33 mouse cellular contexts compared by ENCODE assay signal in the genomic region with DNA sequence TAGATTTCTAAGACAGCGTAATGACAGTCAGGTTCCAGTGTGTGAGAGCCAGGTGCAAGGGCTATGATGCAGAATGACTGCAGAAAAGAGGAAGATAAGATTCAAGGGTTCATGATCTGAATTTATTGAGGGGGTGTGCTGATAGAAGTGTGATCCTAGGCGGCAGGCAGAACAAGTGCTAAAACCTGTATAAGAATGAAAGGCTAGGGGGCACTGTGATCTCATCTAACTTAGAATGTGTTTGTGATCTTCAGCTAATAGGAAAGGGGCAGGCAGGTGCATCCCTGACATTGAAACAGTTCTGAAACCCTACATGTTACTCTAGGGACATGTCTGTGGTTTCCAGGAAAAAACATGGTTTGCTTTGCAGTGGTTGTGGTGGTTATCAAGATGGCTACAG. TPM values are rescaled to one million over a fixed set of nuclear protein-coding genes. Genes with fewer than 3 reads are reported as not detected.
DNase-seq lines count a peak whose midpoint lies in the region; TF ChIP-seq lines count a peak whose summit lies in the region.
"Had no signal": no experiment of that assay in that cellular context is flagged by ENCODE, and none has a peak within 500 bp of the region (broad histone marks: within the 10 kb centered on the region; RNA-seq: fewer than 3 reads in every experiment).

No protein-coding gene starts in this region.

- no peak for TF ChIP-seq POLR2A in MEL (IDR thresholded peaks at IDR 0.05; ENCODE audit: control insufficient read depth in 1 of 2, insufficient read depth in 1 of 2, low read depth in 1 of 2, low read length in 2 of 2, poor library complexity in 1 of 2)

- H3K27me3 ChIP-seq in MEL (ENCODE audit: control insufficient read depth in 1 of 2, insufficient read depth in 2 of 2, low read length in 2 of 2) = no peaks in the 10 kb centered on the region
- H3K27me3 ChIP-seq: embryonic facial prominence, embryonic 12.5 days; heart, embryonic 15.5 days; kidney, embryonic 15.5 days; limb, embryonic 12.5 days; lung, embryonic 15.5 days; Patski had no signal

- H3K36me3 ChIP-seq in MEL (ENCODE audit: control insufficient read depth in 1 of 2, insufficient read depth in 2 of 2, low read length in 2 of 2) = no peaks in the 10 kb centered on the region
- H3K36me3 ChIP-seq: embryonic facial prominence, embryonic 12.5 days; heart, embryonic 15.5 days; liver, embryonic 13.5 days; lung, embryonic 15.5 days had no signal

- intact Hi-C loops in left cerebral cortex, adult 2 months (cut with DNase I) = loop anchor here (2.0 kb wide), 1 partner anchor 103 kb away; no protein-coding TSS in a partner anchor
- intact Hi-C loops in left cerebral cortex, postnatal 36 days (cut with DNase I) = no loop called here
- intact Hi-C loops in gastrocnemius, adult 2 months (cut with DNase I) = loop anchor here (2.0 kb wide), 1 partner anchor 103 kb away; no protein-coding TSS in a partner anchor

- H3K4me1 ChIP-seq in MEL (ENCODE audit: control insufficient read depth in 1 of 2, insufficient read depth in 2 of 2, low read length in 2 of 2) = no peaks in the 10 kb centered on the region
- H3K4me1 ChIP-seq: embryonic facial prominence, embryonic 12.5 days had no signal

- TF ChIP-seq EP300 in MEL (IDR thresholded peaks at IDR 0.05; ENCODE audit: low read depth in 1 of 2, low read length in 2 of 2) = no peak

- H3K79me2 ChIP-seq in MEL (ENCODE audit: control insufficient read depth, insufficient read depth, low read length, poor library complexity) = no peaks in the 10 kb centered on the region

- no peak overlapping the region for H3K4me3 ChIP-seq in left cerebral cortex, adult 2 months
- no peak overlapping the region for H3K4me3 ChIP-seq in MEL (ENCODE audit: control insufficient read depth in 1 of 2, insufficient read depth in 1 of 2, low read depth in 2 of 2, low read length in 2 of 2)
- H3K4me3 ChIP-seq in gastrocnemius, adult 2 months = no peak overlapping the region
- H3K4me3 ChIP-seq: embryonic facial prominence, embryonic 12.5 days; heart, embryonic 15.5 days; kidney, embryonic 15.5 days; limb, embryonic 12.5 days; liver, embryonic 13.5 days; lung, embryonic 15.5 days; midbrain, embryonic 10.5 days had no signal

- peak; percentile 20 for TF ChIP-seq RAD21 in MEL (IDR thresholded peaks at IDR 0.05; ENCODE audit: low read depth, low read length)

- DNase-seq in left cerebral cortex, adult 2 months (ENCODE audit: extremely low spot score in 1 of 2, low spot score in 2 of 2) = no peak
- no peak for DNase-seq in left cerebral cortex, postnatal 36 days (ENCODE audit: low spot score in 2 of 2)
- peak; percentile 41 for DNase-seq in thymus, postnatal 14 days
- no peak for DNase-seq in thymus, postnatal 10 days (ENCODE audit: low spot score in 2 of 2)
- DNase-seq in MEL (ENCODE audit: low read depth, low spot score) = no peak
- no peak for DNase-seq in gastrocnemius, postnatal 10 days
- DNase-seq in gastrocnemius, adult 2 months = no peak
- DNase-seq: adrenal gland, postnatal 36 days; cerebellum, postnatal 14 days; kidney, adult 11 months; liver, embryonic 13.5 days; retina, postnatal 1 day; right cerebral cortex, postnatal 25 days; spleen, adult 18-20 months; thymus, postnatal 36 days had no signal

- no peak overlapping the region for H3K9ac ChIP-seq in MEL (ENCODE audit: control insufficient read depth, low read depth, low read length, poor library complexity, severe bottlenecking)
- H3K9ac ChIP-seq: embryonic facial prominence, embryonic 12.5 days; heart, embryonic 15.5 days; kidney, embryonic 15.5 days; limb, embryonic 12.5 days; liver, embryonic 13.5 days; lung, embryonic 15.5 days had no signal

- H3K9me3 ChIP-seq in MEL (replicated peaks; ENCODE audit: insufficient read depth, low read length) = no peaks in the 10 kb centered on the region
- H3K9me3 ChIP-seq: embryonic facial prominence, embryonic 12.5 days; heart, embryonic 15.5 days; kidney, embryonic 15.5 days; limb, embryonic 12.5 days; liver, embryonic 13.5 days; lung, embryonic 15.5 days; midbrain, embryonic 10.5 days had no signal

- peak; percentile 25; the same call in 1 of the 2 replicates for TF ChIP-seq CTCF in left cerebral cortex, adult 2 months (IDR thresholded peaks at IDR 0.05)
- TF ChIP-seq CTCF in MEL (IDR thresholded peaks at IDR 0.05 in 2 of 3, conservative IDR thresholded peaks at IDR 0.05 in 1 of 3; ENCODE audit: control insufficient read depth in 1 of 3, insufficient read depth in 1 of 3, low read depth in 2 of 3, low read length in 3 of 3, poor library complexity in 1 of 3, severe bottlenecking in 1 of 3) = peak in 2 of 3 experiments; percentile 7 to 31; a peak in 2 of 6 replicates
- TF ChIP-seq CTCF in gastrocnemius, adult 2 months (IDR thresholded peaks at IDR 0.05) = no peak

- H3K27ac ChIP-seq in left cerebral cortex, adult 2 months = no peak overlapping the region
- no peak overlapping the region for H3K27ac ChIP-seq in MEL (ENCODE audit: control insufficient read depth, low read depth, low read length)
- no peak overlapping the region for H3K27ac ChIP-seq in gastrocnemius, adult 2 months
- H3K27ac ChIP-seq: embryonic facial prominence, embryonic 12.5 days; heart, embryonic 15.5 days; kidney, embryonic 15.5 days; limb, embryonic 12.5 days; liver, embryonic 13.5 days; lung, embryonic 15.5 days; macrophage; midbrain, embryonic 10.5 days had no signal

TF ChIP-seq in MEL, 35 proteins besides CTCF, POLR2A, EP300 and RAD21:
- TF ChIP-seq TBP (IDR thresholded peaks at IDR 0.05; ENCODE audit: low read depth, low read length) = no peak
- no peak for TF ChIP-seq ZNF384 (IDR thresholded peaks at IDR 0.05; ENCODE audit: low read depth, low read length)
- no peak for TF ChIP-seq MAX (IDR thresholded peaks at IDR 0.05; ENCODE audit: low read length)
- TF ChIP-seq GATA1 (IDR thresholded peaks at IDR 0.05; ENCODE audit: low read depth, low read length) = no peak
- TF ChIP-seq POLR2AphosphoS5 (IDR thresholded peaks at IDR 0.05; ENCODE audit: borderline replicate concordance, low read depth, low read length) = no peak
- no peak for TF ChIP-seq ETS1 (IDR thresholded peaks at IDR 0.05; ENCODE audit: low read depth, low read length)
- no peak for TF ChIP-seq JUND (IDR thresholded peaks at IDR 0.05; ENCODE audit: low read depth, low read length)
- TF ChIP-seq BHLHE40 (IDR thresholded peaks at IDR 0.05; ENCODE audit: borderline replicate concordance, low read depth, low read length) = no peak
- no peak for TF ChIP-seq SIN3A (IDR thresholded peaks at IDR 0.05; ENCODE audit: low read length)
- TF ChIP-seq CHD2 (IDR thresholded peaks at IDR 0.05; ENCODE audit: low read length) = no peak
- no peak for TF ChIP-seq HCFC1 (IDR thresholded peaks at IDR 0.05; ENCODE audit: low read depth, low read length)
- no peak for TF ChIP-seq MYC (IDR thresholded peaks at IDR 0.05; ENCODE audit: low read depth, low read length)
- no peak for TF ChIP-seq POLR2AphosphoS2 (IDR thresholded peaks at IDR 0.05; ENCODE audit: low read length)
- TF ChIP-seq ELF1 (IDR thresholded peaks at IDR 0.05; ENCODE audit: low read depth, low read length) = no peak
TF ChIP-seq in MEL: peak in this region for 0.

RNA-seq across cellular contexts. Expression of gene Zfp580, which starts 5.2 kb away (rescaled TPM):
- total RNA-seq in left cerebral cortex, adult 2 months (2021) = 10 to 100 TPM; 30.5 to 32.5 TPM
- total RNA-seq in left cerebral cortex, postnatal 36 days (2021) = 10 to 100 TPM; 27.4 to 35.7 TPM
- total RNA-seq in MEL (2012; rRNA removed) = 1.0 and 1.7 TPM in 2 replicates
- polyA plus RNA-seq in MEL (2012; ENCODE audit: insufficient read depth in 1 of 2, insufficient read length in 2 of 2, low read depth in 1 of 2, low replicate concordance in 2 of 2, missing spikeins in 1 of 2) = 10 to 100 TPM in 1 of 2 experiments, not detected in 1; 19.9 TPM
- 1 to 10 TPM; 7.3 to 10.0 TPM for total RNA-seq in gastrocnemius, postnatal 10 days (2021)
- total RNA-seq in gastrocnemius, adult 2 months (2021) = 1 to 10 TPM; 3.0 to 4.1 TPM

RNA-seq across cellular contexts. Expression of gene Zfp784, which starts 7.9 kb away (rescaled TPM):
- 1 to 10 TPM; 4.2 to 5.5 TPM for total RNA-seq in left cerebral cortex, adult 2 months (2021)
- total RNA-seq in left cerebral cortex, postnatal 36 days (2021) = 1 to 10 TPM; 5.3 to 5.7 TPM
- total RNA-seq in MEL (2012; rRNA removed) = 0.96 and 1.2 TPM in 2 replicates
- polyA plus RNA-seq in MEL (2012; ENCODE audit: insufficient read depth in 1 of 2, insufficient read length in 2 of 2, low read depth in 1 of 2, low replicate concordance in 2 of 2, missing spikeins in 1 of 2) = 1 to 10 TPM in 1 of 2 experiments, not detected in 1; 2.9 TPM
- total RNA-seq in gastrocnemius, postnatal 10 days (2021) = 1 to 10 TPM; 4.9 to 6.0 TPM
- total RNA-seq in gastrocnemius, adult 2 months (2021) = 1 to 10 TPM; 2.8 to 3.9 TPM

RNA-seq across cellular contexts. Expression of gene 4632433K11Rik, which starts 12.2 kb away (rescaled TPM):
- total RNA-seq in left cerebral cortex, adult 2 months (2021) = not detected
- 1 to 10 TPM in 1 of 2 experiments, not detected in 1; 1.1 TPM for total RNA-seq in left cerebral cortex, postnatal 36 days (2021)
- not detected in 2 replicates for total RNA-seq in MEL (2012; rRNA removed)
- not detected for polyA plus RNA-seq in MEL (2012; ENCODE audit: insufficient read depth in 1 of 2, insufficient read length in 2 of 2, low read depth in 1 of 2, low replicate concordance in 2 of 2, missing spikeins in 1 of 2)
- under 1 TPM in 1 of 2 experiments, not detected in 1; 0.49 TPM for total RNA-seq in gastrocnemius, postnatal 10 days (2021)
- not detected for total RNA-seq in gastrocnemius, adult 2 months (2021)
- total RNA-seq: adrenal gland, adult 18-20 months; adrenal gland, postnatal 36 days; ES-E14; gastrocnemius, adult 18-20 months; hematopoietic stem cell, adult 5-6 weeks; layer of hippocampus, postnatal 14 days had no signal
- polyA plus RNA-seq: embryonic facial prominence, embryonic 12.5 days; forebrain, embryonic 11.5 days; gonadal fat pad, adult 2 months; heart, embryonic 15.5 days; hindbrain, embryonic 16.5 days; kidney, embryonic 15.5 days; large intestine, adult 2 months; limb, embryonic 12.5 days; lung, embryonic 15.5 days; midbrain, embryonic 10.5 days; Patski; testis, adult 2 months had no signal

RNA-seq across cellular contexts. Expression of gene U2af2, which starts 15.8 kb away (rescaled TPM):
- total RNA-seq in left cerebral cortex, adult 2 months (2021) = 100 to 1,000 TPM; 183 to 187 TPM
- 100 to 1,000 TPM; 162 to 183 TPM for total RNA-seq in left cerebral cortex, postnatal 36 days (2021)
- total RNA-seq in MEL (2012; rRNA removed) = 301 and 311 TPM in 2 replicates
- polyA plus RNA-seq in MEL (2012; ENCODE audit: insufficient read depth in 1 of 2, insufficient read length in 2 of 2, low read depth in 1 of 2, low replicate concordance in 2 of 2, missing spikeins in 1 of 2) = 100 to 1,000 TPM; 477 to 491 TPM
- 10 to 100 TPM; 70.2 to 94.0 TPM for total RNA-seq in gastrocnemius, postnatal 10 days (2021)
- total RNA-seq in gastrocnemius, adult 2 months (2021) = 10 to 100 TPM; 50.0 to 51.0 TPM

RNA-seq across cellular contexts. Expression of gene Ccdc106, which starts 25.8 kb away (rescaled TPM):
- 10 to 100 TPM; 53.3 to 59.1 TPM for total RNA-seq in left cerebral cortex, adult 2 months (2021)
- 10 to 100 TPM; 60.6 to 60.9 TPM for total RNA-seq in left cerebral cortex, postnatal 36 days (2021)
- 0.39 and 0.50 TPM in 2 replicates for total RNA-seq in MEL (2012; rRNA removed)
- polyA plus RNA-seq in MEL (2012; ENCODE audit: insufficient read depth in 1 of 2, insufficient read length in 2 of 2, low read depth in 1 of 2, low replicate concordance in 2 of 2, missing spikeins in 1 of 2) = under 1 TPM in 1 of 2 experiments, not detected in 1; 0.82 TPM
- 1 to 10 TPM in 1 of 2 experiments, under 1 TPM in 1; 0.35 to 1.4 TPM for total RNA-seq in gastrocnemius, postnatal 10 days (2021)
- not detected for total RNA-seq in gastrocnemius, adult 2 months (2021)
- total RNA-seq: gastrocnemius, adult 18-20 months; hematopoietic stem cell, adult 5-6 weeks had no signal
